Mouse (Mus musculus) midbrain, embryonic 15.5 days (tissue): ENCODE data around the gene Rbpms2. TPM values are rescaled to one million over a fixed set of nuclear protein-coding genes. Genes with fewer than 3 reads are reported as not detected.
"Not testable (repeated sequence)": the region's sequence is repeated elsewhere in the genome, so short reads cannot be mapped to it uniquely, and the experiment has no call there.

Source experiments
- ATAC-seq: fragments of 200-750 bp; cut with Nextera tagmentation; replicated peaks from 2 replicates; pipeline ENCODE4 v1.8.0; 2017; ENCODE audit warnings: moderate TSS enrichment
- H3K27ac ChIP-seq: fragments of 300-500 bp; sonication (generic); 2 replicates; pipeline ENCODE4 v1.5.1; 2015; ENCODE audit warnings: mild to moderate bottlenecking, inconsistent platforms
- H3K27me3 ChIP-seq: fragments of 300-500 bp; sonication (generic); replicated peaks from 2 replicates; pipeline ENCODE4 v1.6.1; 2015; ENCODE audit warnings: inconsistent platforms
- H3K36me3 ChIP-seq: fragments of 300-500 bp; sonication (generic); replicated peaks from 2 replicates; pipeline ENCODE4 v1.6.1; 2015; ENCODE audit warnings: inconsistent platforms
- H3K4me1 ChIP-seq: fragments of 300-500 bp; sonication (generic); 2 replicates; pipeline ENCODE4 v1.6.1; 2015; ENCODE audit warnings: inconsistent platforms
- H3K4me2 ChIP-seq: fragments of 300-500 bp; sonication (generic); 2 replicates; pipeline ENCODE4 v1.6.1; 2015; ENCODE audit warnings: inconsistent platforms, mild to moderate bottlenecking, moderate library complexity
- H3K4me3 ChIP-seq: fragments of 300-500 bp; sonication (generic); 2 replicates; pipeline ENCODE4 v1.5.1; 2015; ENCODE audit warnings: mild to moderate bottlenecking, inconsistent platforms
- H3K9ac ChIP-seq: fragments of 300-500 bp; sonication (generic); 2 replicates; pipeline ENCODE4 v1.6.1; 2015; ENCODE audit warnings: mild to moderate bottlenecking, inconsistent platforms
- H3K9me3 ChIP-seq: fragments of 300-500 bp; sonication (generic); 2 replicates; pipeline ENCODE4 v1.6.1; 2016; ENCODE audit warnings: inconsistent platforms
- WGBS: fragments of 180-500 bp; shearing (Covaris S2); methylation state at CpG from one replicate; pipeline ENCODE4 v1.1.7; 2015; ENCODE audit warnings: mixed read lengths; 5-methylcytosine and 5-hydroxymethylcytosine counted together
- polyA plus RNA-seq: library from polyadenylated mRNA; unstranded; fragments of >200 nt; fragmentation: Nextera tagmentation; extraction: Ambion mirVana; gene quantifications from 2 replicates; pipeline ENCODE4 v1.2.1, GENCODE M21; 2015

Gene Rbpms2
- polyA plus RNA-seq, 1 experiment from 2014 or later, result 3.8 TPM

DNA sequence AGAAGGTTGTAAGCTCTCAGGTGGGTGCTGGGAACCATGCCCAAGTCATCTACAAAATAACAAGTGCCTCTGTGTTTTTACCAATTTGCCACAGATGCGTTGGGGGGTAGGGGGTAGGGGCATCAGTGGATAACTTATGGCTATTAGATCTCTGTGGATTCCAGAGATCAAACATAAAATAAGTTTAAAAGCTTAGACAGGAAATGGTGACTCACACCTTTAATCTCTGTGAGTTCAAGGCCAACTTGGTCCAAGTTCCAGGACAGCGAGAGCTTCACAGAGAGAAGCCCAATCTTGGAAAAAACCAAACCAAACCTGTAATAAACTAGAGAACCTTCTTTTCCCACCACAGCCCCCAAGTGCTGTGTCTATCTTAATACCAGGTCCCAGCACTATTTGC, 17.3 kb downstream of the Rbpms2 start:
- H3K9me3 ChIP-seq, result no peaks in the 10 kb centered on the region
- ATAC-seq, result no peak
- no peak overlapping the region for H3K4me2 ChIP-seq
- no peak overlapping the region for H3K27ac ChIP-seq
- H3K36me3 ChIP-seq, result no peaks in the 10 kb centered on the region
- H3K4me3 ChIP-seq, result no peak overlapping the region
- no peak overlapping the region for H3K9ac ChIP-seq
- 92% methylated on average over 2 of the region's 2 CpGs for WGBS
- H3K27me3 ChIP-seq, result no peaks in the 10 kb centered on the region
- H3K4me1 ChIP-seq, result no peaks in the 10 kb centered on the region

DNA sequence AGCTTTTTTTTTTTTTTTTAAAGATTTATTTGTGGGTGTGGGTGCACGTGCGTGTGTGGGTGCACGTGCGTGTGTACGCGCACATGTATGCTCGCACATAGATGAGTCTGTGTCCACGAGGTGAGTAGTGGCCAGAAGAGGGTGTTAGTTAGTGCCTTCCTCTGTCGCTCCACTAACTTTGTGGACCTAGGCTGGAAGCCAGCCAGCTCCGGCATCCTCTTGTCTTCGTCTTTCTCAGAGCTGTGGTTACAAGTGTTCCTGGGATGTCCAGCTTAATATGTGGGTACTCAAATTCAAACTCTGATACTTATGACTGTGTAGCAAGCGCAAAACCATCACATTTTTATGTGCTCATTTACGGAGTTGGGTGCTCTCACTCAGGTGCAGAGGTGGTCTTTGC, 19.3 kb downstream of the Rbpms2 start:
- H3K4me3 ChIP-seq, result no peak overlapping the region
- H3K27ac ChIP-seq, result no peak overlapping the region
- H3K4me2 ChIP-seq, result no peak overlapping the region
- H3K9me3 ChIP-seq, result no peaks in the 10 kb centered on the region
- no peak overlapping the region for H3K9ac ChIP-seq
- 88% methylated on average over 13 of the region's 13 CpGs for WGBS
- H3K36me3 ChIP-seq, result no peaks in the 10 kb centered on the region
- ATAC-seq, result no peak
- no peaks in the 10 kb centered on the region for H3K4me1 ChIP-seq
- H3K27me3 ChIP-seq, result no peaks in the 10 kb centered on the region

DNA sequence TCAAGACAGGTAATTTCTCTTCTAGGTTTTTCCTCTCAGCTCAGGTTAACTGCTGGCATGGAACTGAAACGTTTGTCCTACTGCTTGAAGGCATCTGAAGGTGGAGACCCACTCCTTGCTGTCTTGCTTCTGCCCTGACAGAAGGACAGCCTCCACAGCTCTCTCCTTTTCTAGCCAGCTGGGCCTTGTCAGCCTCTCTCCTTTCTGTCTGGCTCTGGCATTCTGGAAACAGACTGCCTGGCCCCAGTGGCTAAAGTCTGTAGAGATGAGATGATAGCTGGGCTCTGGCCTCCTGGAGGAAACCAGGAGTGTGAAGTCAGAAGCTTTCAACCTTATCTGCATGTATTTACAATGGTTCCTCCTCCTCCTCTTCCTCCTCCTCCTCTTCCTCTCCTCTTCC, 20.5 kb downstream of the Rbpms2 start:
- WGBS, result 48% methylated on average over 1 of the region's 1 CpGs

DNA sequence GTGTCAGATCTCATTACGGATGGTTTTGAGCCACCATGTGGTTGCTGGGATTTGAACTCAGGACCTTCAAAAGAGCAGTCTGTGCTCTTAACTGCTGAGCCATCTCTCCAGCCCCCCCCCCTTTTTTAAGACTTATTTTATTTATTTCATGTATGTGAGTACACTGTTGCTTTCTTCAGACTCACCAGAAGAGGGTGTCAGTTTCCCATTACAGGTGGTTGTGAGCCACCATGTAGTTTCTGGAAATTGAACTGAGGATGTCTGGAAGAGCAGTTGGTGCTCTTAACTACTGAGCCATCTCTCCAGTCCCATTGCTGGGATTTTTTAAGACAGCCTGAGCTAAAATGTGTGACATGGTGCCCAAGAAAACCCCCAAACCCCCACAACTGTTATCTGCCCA, 22.5 kb downstream of the Rbpms2 start:
- H3K9me3 ChIP-seq, H3K36me3 ChIP-seq, H3K4me1 ChIP-seq, H3K27me3 ChIP-seq, H3K4me3 ChIP-seq, H3K9ac ChIP-seq, H3K4me2 ChIP-seq, ATAC-seq, H3K27ac ChIP-seq: not testable (repeated sequence)
- WGBS, result 79% methylated on average over 1 of the region's 1 CpGs

More for the DNA sequence above, 20.5 kb downstream of the Rbpms2 start:
- no peaks in the 10 kb centered on the region for H3K36me3 ChIP-seq
- no peaks in the 10 kb centered on the region for H3K9me3 ChIP-seq
- no peak overlapping the region for H3K4me2 ChIP-seq
- no peaks in the 10 kb centered on the region for H3K27me3 ChIP-seq
- no peak overlapping the region for H3K9ac ChIP-seq
- no peak overlapping the region for H3K4me3 ChIP-seq
- H3K27ac ChIP-seq, result no peak overlapping the region
- no peaks in the 10 kb centered on the region for H3K4me1 ChIP-seq
- ATAC-seq, result no peak

DNA sequence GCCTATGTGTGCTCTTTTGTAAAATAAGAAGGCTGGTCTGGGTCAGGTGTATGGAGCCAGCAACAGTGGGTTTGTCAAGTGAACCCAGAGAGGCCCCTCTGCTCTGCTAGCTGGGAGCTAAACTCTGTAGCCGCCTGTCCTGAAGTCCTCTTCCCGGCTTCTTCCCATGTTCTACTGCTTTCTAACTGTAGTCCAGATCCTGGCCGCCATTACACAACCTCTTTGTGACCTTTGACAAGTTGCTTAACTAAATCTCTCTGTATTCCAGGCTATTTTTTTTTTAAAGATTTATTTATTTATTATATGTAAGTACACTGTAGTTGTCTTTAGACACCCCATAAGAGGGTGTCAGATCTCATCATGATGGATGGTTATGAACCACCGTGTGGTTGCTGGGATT, 24.3 kb downstream of the Rbpms2 start:
- Histone ChIP-seq H3K27me3 (no peaks in the 10 kb centered on the region), H3K9me3 (no peaks in the 10 kb centered on the region), H3K4me3 (no peak overlapping the region), H3K9ac (no peak overlapping the region), H3K27ac (no peak overlapping the region), H3K4me1 (no peaks in the 10 kb centered on the region), H3K4me2 (no peak overlapping the region), H3K36me3 (no peaks in the 10 kb centered on the region)
- ATAC-seq, result no peak
- WGBS, result 97% methylated on average over 4 of the region's 4 CpGs

DNA sequence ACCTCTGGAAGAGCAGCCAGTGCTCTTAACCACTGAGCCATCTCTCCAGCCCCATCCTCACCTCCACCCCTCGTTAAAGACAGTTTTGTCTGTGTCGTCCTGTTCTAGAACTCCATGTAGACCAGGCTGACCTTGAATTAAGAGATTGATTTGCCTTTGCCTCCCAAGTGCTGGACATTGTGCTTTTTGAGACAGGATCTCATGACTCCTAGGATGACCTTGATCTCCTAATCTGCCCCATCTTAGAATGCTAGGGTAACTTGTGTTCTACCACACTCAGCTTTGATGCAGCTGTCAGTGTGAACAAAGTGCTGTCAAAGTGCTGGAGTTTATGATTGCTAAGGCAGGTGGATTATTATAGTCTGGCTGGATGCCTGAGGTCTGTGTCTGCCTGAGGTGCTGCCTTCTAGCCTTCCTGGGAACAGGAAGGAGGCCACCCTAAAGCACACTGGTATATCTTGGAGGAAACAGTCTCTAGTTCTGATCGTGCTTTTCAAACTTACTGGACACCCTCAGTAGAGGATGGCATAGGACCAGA, 25.3 kb downstream of the Rbpms2 start:
- Histone ChIP-seq H3K9me3 (no peaks in the 10 kb centered on the region), H3K27ac (no peak overlapping the region), H3K4me1 (no peaks in the 10 kb centered on the region), H3K36me3 (no peaks in the 10 kb centered on the region), H3K27me3 (no peaks in the 10 kb centered on the region), H3K4me2 (no peak overlapping the region), H3K4me3 (no peak overlapping the region), H3K9ac (no peak overlapping the region)
- WGBS, result 88% methylated on average over 3 of the region's 3 CpGs
- ATAC-seq, result no peak

DNA sequence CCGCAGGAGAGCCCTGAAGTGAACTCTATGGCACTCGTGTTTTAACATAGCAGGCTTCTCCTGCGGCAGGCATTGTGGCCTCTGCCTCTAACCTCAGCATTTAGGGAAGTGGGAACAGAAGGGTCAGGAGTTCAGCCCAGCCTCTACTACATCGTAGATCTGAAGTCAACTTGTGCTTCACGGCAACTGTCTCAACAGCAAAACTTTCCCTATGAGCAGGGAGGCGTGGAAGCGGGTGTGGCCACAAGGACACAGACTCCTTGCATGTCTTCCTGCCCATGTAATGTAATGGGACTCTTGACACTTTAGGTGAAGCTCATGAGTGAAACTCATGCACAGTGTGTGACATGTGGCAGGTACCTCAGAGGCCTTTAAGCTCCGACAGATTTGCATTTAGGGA, 26.1 kb downstream of the Rbpms2 start:
- Histone ChIP-seq H3K4me1 (no peaks in the 10 kb centered on the region), H3K4me3 (no peak overlapping the region), H3K9ac (no peak overlapping the region), H3K27me3 (no peaks in the 10 kb centered on the region), H3K27ac (no peak overlapping the region), H3K4me2 (no peak overlapping the region), H3K36me3 (no peaks in the 10 kb centered on the region), H3K9me3 (no peaks in the 10 kb centered on the region)
- WGBS, result 87% methylated on average over 8 of the region's 8 CpGs
- no peak for ATAC-seq

DNA sequence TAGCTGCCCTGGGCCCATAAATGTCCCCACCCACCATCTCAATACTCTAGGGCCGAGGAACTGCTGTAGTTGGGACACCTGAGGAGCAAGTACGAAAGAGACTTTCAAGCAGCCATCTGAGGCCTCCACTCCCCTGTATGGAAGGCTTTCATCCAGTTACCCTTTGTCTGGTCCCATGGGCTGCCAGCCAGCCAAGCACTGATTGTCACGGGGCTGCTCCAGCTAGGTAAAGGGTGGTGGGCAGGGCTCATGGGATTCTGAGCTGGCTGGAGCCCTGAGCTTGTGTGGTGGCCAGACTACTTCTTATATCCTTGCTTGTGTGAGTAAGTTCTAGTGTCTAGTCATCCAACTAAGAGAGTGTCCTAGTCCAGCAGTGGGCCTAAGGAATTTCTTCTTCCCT, 27.8 kb downstream of the Rbpms2 start:
- no peaks in the 10 kb centered on the region for H3K4me1 ChIP-seq
- H3K36me3 ChIP-seq, result no peaks in the 10 kb centered on the region
- no peaks in the 10 kb centered on the region for H3K27me3 ChIP-seq
- H3K27ac ChIP-seq, result no peak overlapping the region
- ATAC-seq, result no peak
- no peak overlapping the region for H3K9ac ChIP-seq
- H3K4me2 ChIP-seq, result no peak overlapping the region
- H3K4me3 ChIP-seq, result no peak overlapping the region
- no peaks in the 10 kb centered on the region for H3K9me3 ChIP-seq
- WGBS, result 69% methylated on average over 3 of the region's 3 CpGs

DNA sequence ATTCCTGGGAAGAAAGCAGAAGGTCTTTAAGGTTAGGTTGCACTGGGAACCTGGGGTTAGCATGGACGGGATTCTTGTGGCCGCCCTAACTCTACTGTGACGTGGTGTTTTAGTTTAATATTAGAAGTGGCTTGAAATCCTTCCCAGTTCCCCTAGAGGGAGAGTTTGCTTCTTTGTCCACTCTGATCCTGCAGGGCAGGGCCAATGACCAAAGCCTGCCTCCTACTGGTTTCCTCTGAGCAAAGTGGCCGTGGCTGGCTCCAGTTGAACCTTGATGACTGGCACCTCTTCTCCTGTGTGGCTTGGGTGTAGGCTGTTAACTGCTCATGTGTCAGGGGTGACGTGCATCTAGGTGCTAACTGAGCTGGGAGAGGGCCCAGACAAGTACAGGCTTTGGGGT, 31.6 kb downstream of the Rbpms2 start:
- Histone ChIP-seq H3K27ac (no peak overlapping the region), H3K9ac (no peak overlapping the region), H3K36me3 (no peaks in the 10 kb centered on the region), H3K9me3 (no peaks in the 10 kb centered on the region), H3K27me3 (no peaks in the 10 kb centered on the region), H3K4me1 (no peaks in the 10 kb centered on the region), H3K4me2 (no peak overlapping the region), H3K4me3 (no peak overlapping the region)
- ATAC-seq, result no peak
- WGBS, result 62% methylated on average over 5 of the region's 5 CpGs

DNA sequence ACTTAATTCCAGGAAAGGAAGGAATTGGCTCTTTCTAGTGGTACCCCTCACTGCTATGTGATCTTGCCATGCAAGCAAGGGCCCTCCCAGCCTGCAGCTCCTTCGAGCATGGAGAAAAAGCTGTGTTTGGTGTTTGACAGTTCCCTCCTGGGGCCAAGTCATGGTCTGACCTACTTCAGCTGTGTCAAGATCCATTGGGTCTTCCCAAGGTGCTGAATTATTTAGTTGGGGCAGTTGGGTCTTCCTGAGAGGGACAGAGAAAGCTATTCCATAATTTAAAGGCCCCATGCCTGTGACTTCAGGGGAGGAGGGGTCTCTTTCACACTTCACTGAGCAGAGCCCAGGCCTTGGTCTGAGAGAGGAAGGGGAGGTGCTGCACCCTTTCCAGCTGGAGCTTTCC, 32.0 kb downstream of the Rbpms2 start:
- Histone ChIP-seq H3K4me3 (no peak overlapping the region), H3K4me1 (no peaks in the 10 kb centered on the region), H3K27me3 (no peaks in the 10 kb centered on the region), H3K9me3 (no peaks in the 10 kb centered on the region), H3K9ac (no peak overlapping the region), H3K4me2 (no peak overlapping the region), H3K36me3 (no peaks in the 10 kb centered on the region), H3K27ac (no peak overlapping the region)
- ATAC-seq, result no peak
- 60% methylated on average over 1 of the region's 1 CpGs for WGBS

DNA sequence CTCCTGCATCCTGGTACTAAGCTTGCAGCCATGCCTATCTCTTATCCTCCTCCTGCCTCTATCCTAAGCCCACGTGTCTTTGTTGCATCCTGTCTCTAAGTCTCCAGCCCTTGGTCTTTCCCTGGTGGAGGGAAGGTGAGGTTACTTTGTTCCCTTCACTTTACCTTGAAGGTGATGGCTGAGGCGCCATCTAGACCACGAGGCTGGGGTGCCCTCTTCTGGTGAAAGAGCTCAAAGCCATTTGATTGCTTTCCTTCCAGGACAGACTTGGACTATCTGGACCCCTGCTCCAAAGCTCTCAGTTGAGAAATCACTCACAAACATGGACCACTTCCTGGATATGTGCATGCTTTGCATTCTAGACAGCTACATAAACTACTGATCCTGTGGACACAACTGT, 34.7 kb downstream of the Rbpms2 start:
- Histone ChIP-seq H3K9me3 (no peaks in the 10 kb centered on the region), H3K4me2 (no peak overlapping the region), H3K4me3 (no peak overlapping the region), H3K27ac (no peak overlapping the region), H3K27me3 (no peaks in the 10 kb centered on the region), H3K9ac (no peak overlapping the region), H3K4me1 (no peaks in the 10 kb centered on the region), H3K36me3 (no peaks in the 10 kb centered on the region)
- no peak for ATAC-seq
- 0% methylated on average over 3 of the region's 3 CpGs for WGBS

DNA sequence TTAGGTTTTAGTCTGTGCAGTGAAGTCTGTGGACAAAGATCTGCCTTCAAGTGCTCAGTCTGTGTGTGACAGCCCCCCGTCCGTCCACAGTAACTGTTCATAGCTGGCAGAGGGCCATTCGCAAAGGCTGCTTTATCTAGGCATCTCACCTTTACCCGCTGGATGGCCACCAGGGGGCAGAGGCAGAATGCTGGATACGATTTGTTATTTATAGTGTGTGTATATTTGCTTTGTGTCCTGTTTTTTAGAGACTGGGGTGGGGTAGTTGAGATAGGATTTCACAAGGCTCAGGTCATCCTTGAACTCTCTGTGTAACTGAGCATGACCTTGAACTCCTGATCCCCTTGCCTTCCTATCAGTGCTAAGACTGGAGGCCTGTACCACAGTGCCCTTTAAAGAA, 36.6 kb downstream of the Rbpms2 start:
- H3K27me3 ChIP-seq, result no peaks in the 10 kb centered on the region
- H3K4me3 ChIP-seq, result no peak overlapping the region
- 18% methylated on average over 5 of the region's 5 CpGs for WGBS
- H3K4me1 ChIP-seq, result no peaks in the 10 kb centered on the region
- H3K4me2 ChIP-seq, result no peak overlapping the region
- no peak overlapping the region for H3K27ac ChIP-seq
- no peaks in the 10 kb centered on the region for H3K9me3 ChIP-seq
- ATAC-seq, result 0 out of 2 replicates have a peak, but pooled peaks have one; percentile 20
- H3K36me3 ChIP-seq, result no peaks in the 10 kb centered on the region
- no peak overlapping the region for H3K9ac ChIP-seq

DNA sequence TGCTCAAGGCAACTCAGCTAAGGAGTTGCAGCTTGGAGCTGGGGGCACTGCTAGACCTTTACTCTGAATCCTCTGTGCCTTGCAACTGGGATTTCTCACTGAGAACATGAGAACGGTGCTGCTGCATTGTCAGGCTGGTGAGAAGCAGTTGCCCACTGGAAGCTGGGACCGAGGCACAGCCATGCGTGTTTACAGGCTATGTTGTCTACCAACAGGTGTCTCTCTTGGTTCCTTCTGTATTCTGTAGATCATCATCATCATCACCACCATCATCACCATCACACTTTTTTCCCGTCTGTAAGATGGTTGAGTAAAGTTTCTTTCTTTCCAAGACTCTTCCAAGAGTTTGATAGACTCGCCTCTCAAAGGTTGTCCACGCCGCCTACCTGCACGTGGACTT, 38.3 kb downstream of the Rbpms2 start, which contains the start of gene Oaz2:
TSS of gene Oaz2 (plus strand) at position 301 of the 400 bp plus-strand sequence.
- Histone ChIP-seq H3K4me3 (no peak within 1 kb of the TSS), H3K36me3 (no peaks in the 10 kb centered on the region), H3K27ac (no peak within 1 kb of the TSS), H3K4me1 (no peaks in the 10 kb centered on the region), H3K9me3 (no peaks in the 10 kb centered on the region), H3K4me2 (no peak within 1 kb of the TSS), H3K9ac (no peak within 1 kb of the TSS), H3K27me3 (no peaks in the 10 kb centered on the region)
- ATAC-seq, result no peak
- WGBS, result 96% methylated on average over 8 of the region's 8 CpGs
